ENCODE assay signal across 34 mouse cellular contexts in genomic region chr19:22120976-22121375, GRCm38 (mm10). TPM values are rescaled to one million over a fixed set of nuclear protein-coding genes. Genes with fewer than 3 reads are reported as not detected.
"Had no signal": no experiment of that assay in that cellular context is flagged by ENCODE, and none has a peak within 500 bp of the region (broad histone marks: within the 10 kb centered on the region; RNA-seq: fewer than 3 reads in every experiment).

No protein-coding gene starts in this region.

- ATAC-seq: liver, embryonic 12.5 days; liver, postnatal 0 days; lung, postnatal 0 days; midbrain, embryonic 13.5 days; midbrain, embryonic 16.5 days had no signal

- H3K36me3 ChIP-seq: limb, embryonic 10.5 days; limb, embryonic 12.5 days; limb, embryonic 13.5 days; limb, embryonic 15.5 days; liver, embryonic 12.5 days; liver, embryonic 13.5 days; liver, embryonic 15.5 days; lung, embryonic 15.5 days; midbrain, embryonic 10.5 days; midbrain, embryonic 12.5 days; midbrain, embryonic 13.5 days; neural tube, embryonic 12.5 days had no signal

- DNase-seq: left cerebral cortex, postnatal 4 days; liver; liver, embryonic 13.5 days; liver, postnatal 0 days; lung, adult 18-20 months; lung, adult 2 months; lung, embryonic 14.5 days; lung, postnatal 10 days; lung, postnatal 14 days; lung, postnatal 36 days; lung, postnatal 4 days; midbrain, embryonic 14.5 days had no signal

- H3K4me3 ChIP-seq: limb, embryonic 10.5 days; limb, embryonic 12.5 days; limb, embryonic 13.5 days; limb, embryonic 15.5 days; liver, embryonic 12.5 days; liver, embryonic 13.5 days; liver, embryonic 15.5 days; lung, embryonic 15.5 days; megakaryocyte, embryonic 14.5 days; midbrain, embryonic 10.5 days; midbrain, embryonic 12.5 days; midbrain, embryonic 13.5 days; myocyte; neural tube, embryonic 12.5 days had no signal

- H3K4me1 ChIP-seq: limb, embryonic 10.5 days; limb, embryonic 12.5 days; limb, embryonic 13.5 days; limb, embryonic 15.5 days; liver, embryonic 12.5 days; liver, embryonic 13.5 days; liver, embryonic 15.5 days; lung, embryonic 15.5 days; megakaryocyte, embryonic 14.5 days; midbrain, embryonic 10.5 days; midbrain, embryonic 12.5 days; midbrain, embryonic 13.5 days; neural tube, embryonic 12.5 days had no signal

- H3K4me2 ChIP-seq: limb, embryonic 12.5 days; limb, embryonic 13.5 days; limb, embryonic 15.5 days; liver, embryonic 11.5 days; liver, embryonic 12.5 days; liver, embryonic 13.5 days; liver, embryonic 15.5 days; lung, embryonic 14.5 days; lung, embryonic 15.5 days; midbrain, embryonic 11.5 days; midbrain, embryonic 12.5 days; midbrain, embryonic 13.5 days; neural tube, embryonic 12.5 days had no signal

- H3K27me3 ChIP-seq: limb, embryonic 12.5 days; limb, embryonic 13.5 days; limb, embryonic 15.5 days; liver, embryonic 12.5 days; liver, embryonic 13.5 days; liver, embryonic 15.5 days; lung, embryonic 15.5 days; megakaryocyte, embryonic 14.5 days; midbrain, embryonic 12.5 days; midbrain, embryonic 13.5 days; neural tube, embryonic 12.5 days had no signal

- H3K9me3 ChIP-seq: limb, embryonic 10.5 days; limb, embryonic 12.5 days; limb, embryonic 13.5 days; limb, embryonic 15.5 days; liver, embryonic 12.5 days; liver, embryonic 13.5 days; liver, embryonic 15.5 days; lung, embryonic 15.5 days; megakaryocyte, embryonic 14.5 days; midbrain, embryonic 10.5 days; midbrain, embryonic 12.5 days; midbrain, embryonic 13.5 days; neural tube, embryonic 12.5 days had no signal

- H3K27ac ChIP-seq: limb, embryonic 10.5 days; limb, embryonic 12.5 days; limb, embryonic 13.5 days; limb, embryonic 15.5 days; liver, embryonic 12.5 days; liver, embryonic 13.5 days; liver, embryonic 14.5 days; liver, embryonic 15.5 days; lung, embryonic 15.5 days; macrophage; midbrain, embryonic 10.5 days; midbrain, embryonic 12.5 days; midbrain, embryonic 13.5 days; neural tube, embryonic 12.5 days had no signal

- H3K9ac ChIP-seq: limb, embryonic 12.5 days; limb, embryonic 13.5 days; limb, embryonic 15.5 days; liver, embryonic 12.5 days; liver, embryonic 13.5 days; liver, embryonic 14.5 days; liver, embryonic 15.5 days; liver, postnatal 0 days; lung, embryonic 14.5 days; lung, embryonic 15.5 days; midbrain, embryonic 12.5 days; midbrain, embryonic 13.5 days; neural tube, embryonic 12.5 days had no signal

RNA-seq across cellular contexts. Expression of gene Trpm3, which starts 17.9 kb away (rescaled TPM):
- total RNA-seq: liver, adult 2 months; megakaryocyte-erythroid progenitor cell, adult 5-6 weeks; monocyte, adult 5-6 weeks had no signal
- polyA plus RNA-seq: liver, adult 2 months; liver, embryonic 12.5 days had no signal
